Mouse (Mus musculus) heart, adult 8-10 months (tissue): Measurements from ENCODE around the gene Tmem150c. TPM values are rescaled to one million over a fixed set of nuclear protein-coding genes. Genes with fewer than 3 reads are reported as not detected.

Source experiments
- DNase-seq: peaks from one replicate; pipeline ENCODE4 v3.0.0; 2022; ENCODE audit warnings: low spot score
- total RNA-seq, 4 experiments: library from RNA; stranded (reverse); gene quantifications; 2 replicates each; pipeline ENCODE4 v1.2.4; 2022

Gene Tmem150c
- total RNA-seq, 4 experiments from 2014 or later = 7.6 to 18.7 (median 11.6) TPM

DNA sequence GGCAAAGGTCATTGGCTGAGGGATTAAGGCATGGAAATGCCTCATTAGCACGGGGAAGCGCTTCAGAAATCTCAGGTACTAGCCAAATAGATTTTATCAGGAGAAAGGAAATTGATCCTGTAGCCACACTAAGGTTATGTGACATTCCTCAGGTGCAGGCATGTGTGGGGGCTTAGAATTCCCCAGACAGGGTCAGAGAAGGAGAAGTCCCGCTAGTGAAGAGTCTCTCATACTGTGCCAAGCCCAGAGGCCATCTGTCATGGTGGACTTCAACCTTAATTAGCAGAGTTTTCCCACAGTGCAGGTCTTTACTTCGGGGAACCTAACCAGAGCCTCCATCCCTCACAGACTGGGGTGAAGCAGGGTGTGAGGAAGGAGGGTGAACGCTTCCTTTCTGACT, 62.7 kb downstream of the Tmem150c start:
- DNase-seq = no peak

- no peak for DNase-seq
These were observed 68.0 kb downstream of the Tmem150c start for GRCm38 (mm10) chr5:100091602-100092001.

GRCm38 (mm10) chr5:100091263-100091594, 68.4 kb downstream of the Tmem150c start:
- DNase-seq = no peak

DNA sequence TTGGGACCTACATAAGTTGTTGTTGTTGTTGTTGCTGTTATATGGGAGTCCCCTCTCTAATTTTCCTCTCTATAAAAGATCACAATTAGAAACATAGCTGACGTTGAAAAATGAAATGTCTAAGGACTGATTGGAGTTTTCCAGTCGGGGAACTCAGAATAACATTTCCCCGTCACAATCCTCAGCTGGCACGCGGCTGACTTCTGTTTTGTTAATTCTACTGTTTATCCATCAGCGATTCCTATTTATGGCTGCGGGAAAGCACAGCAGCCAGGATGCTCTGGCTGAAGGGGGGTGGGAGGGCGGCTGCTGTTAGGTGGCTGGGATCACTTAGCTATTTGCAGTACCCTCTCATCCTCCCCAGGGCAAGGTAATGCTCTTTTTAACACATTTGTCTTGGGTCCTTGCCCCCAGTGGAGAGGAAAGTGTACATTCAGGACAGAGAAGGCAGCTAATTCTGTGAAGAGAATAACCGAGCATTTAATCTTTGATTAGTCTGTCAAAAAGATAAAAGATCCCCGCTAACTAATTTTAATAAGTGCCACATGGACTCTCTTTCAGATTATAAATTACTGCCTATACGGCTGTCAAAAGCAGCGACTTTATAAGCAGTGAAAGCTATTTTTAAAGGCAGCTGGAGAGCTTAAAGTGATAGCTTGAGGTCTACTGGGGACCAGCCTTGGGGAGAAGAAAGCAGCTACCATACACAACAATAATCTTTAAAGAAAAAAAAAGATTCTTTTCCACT, 68.9 kb downstream of the Tmem150c start:
- no peak for DNase-seq

GRCm38 (mm10) chr5:100085097-100085496, 74.5 kb downstream of the Tmem150c start:
- DNase-seq = no peak

DNA sequence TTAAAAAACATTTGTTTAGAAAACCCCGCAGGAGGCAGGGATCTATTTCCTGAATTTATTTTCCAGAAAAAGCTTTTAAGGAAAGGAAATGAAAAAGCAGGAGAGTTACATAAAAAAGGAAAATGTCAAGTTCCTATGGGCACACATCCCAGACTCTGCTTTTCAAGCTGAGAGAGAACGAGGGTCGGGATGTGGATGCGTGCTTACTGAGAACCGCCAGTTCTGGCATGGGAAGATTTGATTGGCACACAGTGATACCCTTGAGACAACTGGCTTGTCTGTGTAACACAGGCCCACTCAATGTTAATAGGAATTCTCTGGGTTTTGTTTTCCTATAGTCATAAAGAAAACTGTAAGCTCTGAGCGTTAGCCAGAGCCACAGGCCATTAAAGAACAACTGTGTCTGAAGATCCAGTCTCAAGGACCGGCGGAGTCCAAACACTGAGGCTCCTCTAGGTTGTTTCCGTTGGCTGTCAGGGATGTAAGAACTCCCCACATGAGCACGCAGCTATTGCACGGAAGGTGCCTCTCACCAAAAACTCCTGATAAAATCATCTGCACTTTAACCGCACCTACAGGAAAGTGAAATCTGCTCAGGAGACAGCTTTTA, 75.5 kb downstream of the Tmem150c start:
- DNase-seq = no peak

GRCm38 (mm10) chr5:100082006-100082405, 77.6 kb downstream of the Tmem150c start:
- DNase-seq = no peak

GRCm38 (mm10) chr5:100079931-100080275, 79.7 kb downstream of the Tmem150c start:
- DNase-seq = no peak

DNA sequence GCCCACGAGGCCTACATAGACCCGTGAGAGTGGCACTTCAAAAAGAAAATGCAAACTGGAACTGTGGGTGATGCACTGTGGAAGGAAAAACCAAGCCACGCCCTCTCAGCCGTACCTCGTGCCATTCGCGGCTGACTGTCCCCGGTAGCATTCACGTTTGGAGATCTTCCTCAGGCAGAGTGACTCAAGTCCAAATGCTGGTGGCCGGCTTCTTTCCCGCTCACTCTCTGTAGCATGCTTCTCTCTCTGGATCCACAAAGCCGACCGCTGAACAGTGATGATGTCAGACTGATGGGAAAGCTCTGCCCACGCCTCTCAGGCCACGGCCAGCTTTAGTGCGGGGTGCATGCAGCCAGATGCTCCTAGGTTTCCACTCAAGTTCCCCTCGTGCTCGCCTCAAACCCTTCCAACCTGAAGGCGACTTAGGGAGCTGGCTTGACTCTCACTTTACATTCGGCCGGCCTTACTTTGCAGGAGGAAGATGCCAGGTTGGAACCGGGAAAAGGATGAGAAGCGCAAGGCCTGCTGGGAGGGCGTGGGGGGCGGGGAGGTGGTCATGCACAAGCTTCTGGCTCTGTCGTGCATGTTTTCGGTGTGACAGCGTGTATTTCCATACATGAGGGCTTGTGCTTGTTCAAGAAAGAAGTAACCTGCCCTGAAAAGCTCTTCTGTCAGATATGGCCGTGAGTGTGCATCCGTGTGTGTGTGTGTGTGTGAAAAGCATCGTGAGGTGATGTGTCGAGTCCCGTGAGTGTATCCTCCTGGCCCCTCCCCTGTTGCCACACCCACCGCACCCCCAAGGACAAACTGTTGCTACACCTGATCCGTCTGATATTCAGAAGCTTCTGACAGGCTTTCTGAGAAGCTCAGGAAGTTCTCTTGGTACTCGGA, 80.3 kb downstream of the Tmem150c start:
- DNase-seq = no peak

GRCm38 (mm10) chr5:100074571-100074970, 85.0 kb downstream of the Tmem150c start:
- no peak for DNase-seq

DNA sequence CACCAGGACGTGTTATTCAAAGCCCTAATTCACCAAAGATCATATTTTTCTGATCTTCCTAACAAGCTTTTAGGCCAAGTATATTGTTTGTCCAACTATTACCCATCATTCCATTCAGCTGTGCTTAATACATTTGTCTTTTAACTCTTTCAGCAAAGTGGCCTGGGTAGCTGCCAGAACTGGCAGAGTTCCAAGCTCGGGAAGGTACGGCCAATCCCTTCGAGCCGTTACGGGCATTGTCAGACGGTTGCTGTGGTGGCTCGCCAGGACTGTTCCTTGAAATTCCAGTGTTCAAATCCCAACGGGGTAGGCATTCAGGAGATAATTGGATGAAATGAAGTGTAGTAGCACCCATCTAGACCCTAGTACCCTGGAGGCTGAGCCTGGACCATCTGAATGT, 87.1 kb downstream of the Tmem150c start:
- no peak for DNase-seq

GRCm38 (mm10) chr5:100071541-100071940, 88.1 kb downstream of the Tmem150c start:
- DNase-seq = no peak

DNA sequence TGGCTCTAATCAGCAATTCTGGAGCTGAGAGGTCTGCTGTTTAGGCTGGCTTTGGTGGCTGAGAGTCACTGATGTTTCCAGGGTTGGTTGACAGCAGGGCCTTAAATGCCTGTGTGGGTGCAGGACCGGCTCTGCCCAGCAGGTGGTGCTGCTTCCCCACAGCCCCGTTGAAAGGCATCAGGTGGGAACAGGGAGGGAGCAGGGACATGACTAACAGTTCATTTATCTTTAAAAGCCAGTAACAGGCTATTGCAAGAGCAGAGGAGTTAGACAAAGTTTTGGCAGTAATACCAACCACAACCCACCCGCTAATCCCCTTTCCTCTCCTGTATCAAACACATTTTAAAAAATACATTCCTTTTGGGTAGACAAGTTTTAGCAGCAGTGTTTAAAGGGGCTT, 89.4 kb downstream of the Tmem150c start:
- peak; percentile 80 for DNase-seq

DNA sequence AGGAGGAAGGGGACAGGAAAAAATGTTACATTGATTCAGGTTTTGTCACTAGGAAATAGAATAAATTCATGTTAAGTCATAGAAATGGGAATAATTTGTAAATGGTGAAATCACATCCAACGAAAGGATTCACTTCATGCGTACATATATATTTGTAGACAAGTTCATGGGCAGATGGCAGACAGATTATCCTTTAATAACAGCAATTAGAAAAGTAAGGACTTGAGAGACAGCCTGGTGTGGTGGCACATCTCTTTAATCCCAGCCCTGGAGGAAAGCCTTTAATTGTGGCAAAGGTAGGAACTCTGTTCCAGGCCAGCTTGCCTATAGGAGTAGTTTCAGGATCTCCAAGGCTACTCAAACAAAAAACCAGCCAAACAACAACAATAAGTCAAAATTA, 90.1 kb downstream of the Tmem150c start:
- no peak for DNase-seq

GRCm38 (mm10) chr5:100067579-100067978, 92.0 kb downstream of the Tmem150c start:
- no peak for DNase-seq

DNA sequence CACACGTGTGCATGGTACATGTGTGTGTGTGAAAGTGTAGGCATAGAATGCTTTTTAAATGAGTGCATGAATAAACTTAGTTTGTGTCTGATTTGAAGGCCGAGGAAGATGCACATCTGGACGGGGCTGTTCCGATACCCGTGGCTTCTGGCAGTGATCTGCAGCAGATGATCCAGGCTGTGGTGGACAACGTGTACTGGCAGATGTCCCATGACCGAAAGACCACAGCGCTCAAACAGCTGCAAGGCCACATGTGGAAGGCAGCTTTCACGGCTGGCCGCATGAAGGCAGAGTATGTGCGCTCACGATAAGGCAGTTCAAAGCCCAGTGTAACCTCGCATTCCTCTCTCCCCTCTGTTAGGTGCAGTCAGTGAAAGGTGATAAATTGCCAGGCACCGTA, 98.7 kb downstream of the Tmem150c start:
- DNase-seq = no peak

DNA sequence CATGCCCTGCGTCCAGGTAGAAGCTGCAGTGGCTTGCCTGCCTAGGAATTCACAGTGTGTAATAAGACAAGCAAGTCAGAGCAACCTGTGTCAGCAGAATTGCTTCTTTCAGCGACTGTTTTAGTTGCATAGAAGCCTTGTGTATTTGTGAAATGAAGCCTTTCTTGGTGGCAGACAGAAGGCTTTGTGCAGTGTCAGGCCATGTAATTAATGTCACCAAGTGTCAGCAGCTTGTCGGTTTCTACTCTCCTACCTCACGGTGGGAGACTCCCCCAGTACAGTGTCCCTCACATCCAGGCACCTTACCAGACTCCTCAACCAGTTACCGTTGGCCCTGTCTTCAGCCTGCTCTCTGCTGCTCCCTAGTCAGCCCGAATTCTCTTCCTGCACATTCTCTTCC, 100.3 kb downstream of the Tmem150c start:
- DNase-seq = no peak

GRCm38 (mm10) chr5:100058729-100059128, 100.9 kb downstream of the Tmem150c start:
- DNase-seq = no peak

DNA sequence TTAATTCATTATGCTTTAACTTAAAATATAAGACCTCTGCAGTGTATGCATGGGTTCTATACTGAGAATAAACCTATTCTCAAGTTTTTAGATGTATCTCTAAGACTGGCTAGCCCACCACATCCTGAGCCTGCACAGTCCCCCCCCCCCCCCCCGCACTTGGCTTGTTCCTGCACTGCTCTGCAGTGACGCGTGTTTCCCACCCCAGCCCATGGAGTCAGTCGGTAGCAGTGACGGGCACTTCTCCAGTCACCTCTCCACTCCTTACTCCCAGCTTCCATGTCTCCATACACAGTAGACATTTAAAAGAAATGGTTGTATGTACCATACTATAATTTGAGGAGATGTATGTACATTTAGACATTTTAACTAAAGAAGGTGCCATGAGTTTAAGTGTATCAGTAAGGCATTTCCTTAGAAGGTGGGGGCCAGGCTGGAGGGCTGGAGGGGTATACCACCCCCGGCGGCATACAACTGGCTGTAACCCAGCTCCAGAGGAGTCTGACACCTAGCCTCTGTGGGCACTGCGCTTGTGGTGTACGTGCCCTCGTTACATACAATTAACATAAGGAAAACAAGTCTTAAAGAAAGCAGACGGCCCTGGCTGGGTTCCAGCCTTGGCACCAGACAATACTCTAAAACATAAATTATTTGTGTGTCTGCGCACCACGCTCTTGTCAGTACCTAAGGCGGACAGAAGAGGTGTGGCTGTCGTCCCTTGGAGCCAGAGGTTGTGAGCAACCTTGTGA, 102.0 kb downstream of the Tmem150c start:
- DNase-seq = no peak

DNA sequence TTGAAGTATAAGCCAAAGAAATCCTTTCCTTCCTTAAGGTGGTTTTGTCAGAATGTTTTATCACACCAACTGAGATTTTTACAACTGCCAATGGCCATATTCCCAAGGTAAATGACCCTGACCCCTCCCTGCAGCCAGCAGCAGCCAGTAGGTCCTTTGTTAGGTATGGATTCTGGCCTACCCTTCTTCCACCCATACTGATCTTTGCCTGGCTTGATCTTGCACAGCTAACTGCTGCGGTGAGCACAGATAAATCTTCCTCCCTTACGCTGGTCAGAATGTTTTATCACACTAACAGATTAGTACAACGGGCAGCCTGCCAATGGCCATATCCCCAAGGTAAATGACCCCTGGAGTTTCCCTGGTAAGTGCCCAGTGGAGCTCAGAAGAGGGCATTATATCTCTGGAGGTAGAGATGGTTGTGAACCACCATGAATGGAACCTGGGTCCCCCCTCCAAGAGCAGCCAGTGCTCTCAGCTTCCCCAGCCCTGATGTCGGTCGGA, 103.7 kb downstream of the Tmem150c start:
- no peak for DNase-seq

- no peak for DNase-seq
These were observed 104.6 kb downstream of the Tmem150c start for GRCm38 (mm10) chr5:100054807-100055547.
